Mouse (Mus musculus) cerebellum, adult 11-12 months (tissue): Measurements from ENCODE around the gene Aurkb.

Experiments
- DNase-seq: peaks from one replicate; pipeline ENCODE4 v3.0.0; 2022

Gene Aurkb

DNA sequence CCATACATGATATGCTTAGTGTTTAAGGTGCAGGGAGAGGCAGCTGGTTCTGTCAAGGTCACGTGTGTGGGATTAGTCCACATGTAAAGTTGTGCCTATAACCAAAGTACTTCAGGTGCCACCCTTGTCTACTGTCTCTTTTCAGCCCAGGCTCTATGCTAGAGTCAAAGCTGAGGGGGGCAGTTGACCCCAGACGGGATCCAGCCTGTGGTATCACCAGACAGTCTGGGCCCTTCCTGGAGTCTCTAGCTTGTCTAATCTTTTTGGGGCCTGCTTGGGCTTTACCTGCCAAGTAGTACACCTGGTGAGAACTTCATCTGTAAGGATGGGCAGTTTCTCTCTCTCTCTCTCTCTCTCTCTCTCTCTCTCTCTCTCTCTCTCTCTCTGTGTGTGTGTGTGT, 42.1 kb downstream of the Aurkb start:
- DNase-seq = no peak

DNA sequence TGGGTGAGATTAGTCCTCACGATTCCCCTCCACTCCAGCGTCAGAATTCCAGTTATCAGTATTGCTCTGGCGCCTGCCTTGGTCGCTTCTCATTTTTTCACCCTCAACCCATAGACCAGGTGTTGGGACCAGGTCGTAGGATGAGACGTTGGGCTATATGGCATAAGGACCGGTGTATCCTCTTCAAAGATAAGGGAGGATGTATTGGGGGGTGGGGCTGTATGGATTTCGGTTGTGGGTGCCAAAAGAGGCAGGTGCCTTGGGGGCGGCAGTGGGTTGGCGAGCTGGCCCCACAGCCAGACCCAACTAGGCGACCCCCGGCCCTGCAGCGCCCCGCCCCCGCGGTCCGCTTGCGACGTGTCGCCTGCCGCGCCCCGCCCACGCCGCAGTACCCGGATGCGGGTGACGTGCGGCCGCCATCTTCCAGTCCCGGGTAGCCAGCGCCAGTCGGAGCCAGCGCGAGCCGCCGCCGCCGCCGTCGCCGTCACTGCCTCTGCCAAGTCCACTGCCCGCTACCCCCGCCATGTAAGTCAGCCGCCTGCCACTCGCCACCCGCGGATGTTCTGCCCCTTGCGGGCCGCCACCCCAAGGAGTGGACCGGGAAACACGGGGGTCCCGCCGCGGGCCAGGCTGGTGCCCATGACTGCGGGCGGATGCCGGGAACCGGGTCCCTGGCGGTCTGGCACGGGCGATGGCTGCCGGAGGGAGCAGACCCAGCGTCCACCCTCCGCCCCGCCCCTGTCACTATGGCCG, 42.8 kb downstream of the Aurkb start, which contains the start of gene Vamp2:
Gene Vamp2, plus strand, starts transcription at position 388 of the 753 bp plus-strand sequence.
- DNase-seq = peak; percentile 95

DNA sequence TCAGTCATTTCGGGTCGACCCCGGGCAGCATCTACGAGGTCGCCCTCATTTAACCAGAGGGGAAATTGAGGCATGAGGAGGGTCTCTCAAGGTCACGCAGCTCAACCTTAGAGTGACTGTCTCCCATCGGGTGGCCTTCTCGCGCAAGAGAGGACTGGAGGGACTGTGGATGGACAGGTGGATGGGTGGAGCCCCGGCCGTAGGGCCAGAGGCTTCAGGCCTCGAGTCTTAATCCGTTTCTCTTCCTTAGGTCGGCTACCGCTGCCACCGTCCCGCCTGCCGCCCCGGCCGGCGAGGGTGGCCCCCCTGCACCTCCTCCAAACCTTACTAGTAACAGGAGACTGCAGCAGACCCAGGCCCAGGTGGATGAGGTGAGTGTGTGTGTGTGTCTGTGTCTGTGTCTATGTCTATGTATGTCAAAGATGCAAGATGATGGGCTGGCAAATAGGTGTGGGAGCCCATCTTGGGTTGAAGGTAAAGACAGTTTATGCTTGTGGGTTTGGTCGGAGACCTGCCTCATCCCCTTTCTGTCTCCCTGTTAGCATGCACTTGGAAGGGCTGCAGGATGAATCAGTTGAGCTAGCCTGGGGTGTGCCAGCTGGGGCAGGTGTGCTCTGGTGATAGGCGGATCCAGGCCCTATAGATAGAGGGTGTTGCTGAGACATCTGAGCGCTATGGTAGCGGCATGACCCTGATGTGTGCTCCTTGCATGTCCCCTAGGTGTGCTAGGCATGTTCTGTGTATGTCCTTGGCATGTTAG, 43.6 kb downstream of the Aurkb start:
- DNase-seq = peak; percentile 74

DNA sequence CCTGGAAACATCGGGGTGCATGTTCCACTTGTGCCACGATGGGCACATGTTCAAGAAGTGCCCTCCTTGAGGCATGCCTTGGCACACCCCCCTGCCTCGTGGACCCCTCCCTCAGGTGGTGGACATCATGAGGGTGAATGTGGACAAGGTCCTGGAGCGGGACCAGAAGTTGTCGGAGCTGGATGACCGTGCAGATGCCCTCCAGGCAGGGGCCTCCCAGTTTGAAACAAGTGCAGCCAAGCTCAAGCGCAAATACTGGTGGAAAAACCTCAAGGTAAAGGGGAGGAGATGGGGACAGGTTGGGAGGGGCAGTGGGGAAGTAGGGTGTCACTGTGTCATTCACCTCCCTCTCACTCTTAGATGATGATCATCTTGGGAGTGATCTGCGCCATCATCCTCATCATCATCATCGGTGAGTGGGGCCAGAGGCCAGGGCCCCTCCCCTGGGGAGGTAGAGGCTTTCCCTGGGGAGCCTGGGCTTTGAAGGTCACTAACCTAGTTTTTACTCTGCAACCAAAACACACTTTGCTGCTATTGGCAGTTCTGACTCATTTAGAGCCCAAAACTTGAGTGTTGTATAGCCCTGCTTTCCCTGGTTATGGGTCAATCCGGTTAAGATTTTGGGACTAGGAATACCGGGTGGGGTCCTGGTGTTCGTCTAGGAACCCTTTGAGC, 44.3 kb downstream of the Aurkb start:
- DNase-seq = peak; percentile 80

DNA sequence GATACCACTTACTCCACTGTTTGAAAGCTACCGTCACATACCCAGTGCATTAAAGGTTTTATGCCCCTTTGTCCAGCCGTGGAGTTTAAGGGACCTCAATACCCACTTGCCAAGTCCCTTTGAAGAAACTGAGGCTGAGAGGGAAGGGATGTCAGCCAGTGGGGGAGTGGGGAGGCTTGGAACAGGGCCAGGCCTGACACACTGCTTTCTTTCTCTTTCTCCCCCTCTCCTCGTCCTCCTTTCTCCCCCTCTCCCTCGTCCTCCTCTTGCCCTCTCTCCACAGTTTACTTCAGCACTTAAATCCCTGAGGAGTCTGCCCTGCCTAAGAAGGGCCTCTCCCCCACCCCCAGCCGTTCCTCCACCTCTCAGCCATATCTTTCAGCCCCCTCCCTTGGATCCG, 44.9 kb downstream of the Aurkb start:
- peak; percentile 56 for DNase-seq

DNA sequence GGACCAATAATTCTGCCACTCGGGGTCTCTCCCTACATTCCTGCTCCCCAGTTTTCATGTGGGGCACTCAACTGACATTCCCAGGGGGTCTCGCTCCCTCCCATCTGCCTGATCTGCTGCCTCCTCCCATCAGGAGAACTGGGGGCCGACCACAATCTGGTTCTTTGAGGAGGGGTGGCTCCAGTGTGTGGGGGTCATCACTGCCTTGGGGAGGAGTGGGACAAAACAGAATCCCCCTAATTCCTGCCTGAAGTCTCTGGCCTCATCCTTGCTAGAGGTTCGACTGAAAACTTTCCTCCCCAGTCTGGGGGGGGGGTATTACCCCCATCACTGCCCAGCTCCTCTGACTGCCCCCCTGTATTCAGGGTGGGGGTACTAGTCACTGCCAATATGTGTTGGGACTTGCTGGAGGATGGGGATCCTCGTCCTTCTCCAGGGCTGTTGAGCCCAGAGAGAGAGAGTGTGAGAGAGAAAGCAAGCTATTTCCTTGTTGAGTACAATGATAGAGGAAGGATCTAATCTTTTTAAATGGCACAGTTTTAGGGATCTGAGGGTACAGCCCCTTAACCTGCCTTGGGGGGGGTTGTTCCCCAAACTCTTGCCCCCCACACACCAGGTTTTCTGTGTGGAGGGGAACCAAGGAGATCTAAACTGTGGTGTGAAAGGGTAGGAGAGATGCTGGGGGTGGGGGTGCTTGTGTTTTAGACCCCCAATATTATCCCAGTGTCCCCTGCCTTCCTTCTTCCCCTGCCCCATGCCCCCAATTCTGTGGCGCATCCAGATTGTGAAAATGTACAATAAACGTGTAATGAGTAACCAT, 46.3 kb downstream of the Aurkb start:
- peak; percentile 69 for DNase-seq

DNA sequence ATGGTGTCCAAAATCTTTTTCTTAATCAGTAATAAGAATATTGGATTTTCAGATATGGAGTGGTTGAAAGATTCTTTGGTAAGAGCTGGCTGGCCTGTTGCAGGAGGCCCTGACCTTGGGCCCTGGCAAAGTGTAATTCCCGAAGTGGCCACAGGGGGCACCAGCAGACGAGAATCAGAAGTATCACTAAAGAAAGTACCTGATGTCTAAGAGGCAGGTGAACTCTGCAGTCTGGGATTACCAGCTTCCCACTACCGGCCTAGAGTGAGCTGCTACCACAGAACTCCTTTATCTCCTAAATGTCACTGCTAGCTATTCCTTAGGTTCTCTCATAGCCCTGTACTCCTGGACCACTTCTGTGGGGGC, 46.9 kb downstream of the Aurkb start:
- peak; percentile 85 for DNase-seq

DNA sequence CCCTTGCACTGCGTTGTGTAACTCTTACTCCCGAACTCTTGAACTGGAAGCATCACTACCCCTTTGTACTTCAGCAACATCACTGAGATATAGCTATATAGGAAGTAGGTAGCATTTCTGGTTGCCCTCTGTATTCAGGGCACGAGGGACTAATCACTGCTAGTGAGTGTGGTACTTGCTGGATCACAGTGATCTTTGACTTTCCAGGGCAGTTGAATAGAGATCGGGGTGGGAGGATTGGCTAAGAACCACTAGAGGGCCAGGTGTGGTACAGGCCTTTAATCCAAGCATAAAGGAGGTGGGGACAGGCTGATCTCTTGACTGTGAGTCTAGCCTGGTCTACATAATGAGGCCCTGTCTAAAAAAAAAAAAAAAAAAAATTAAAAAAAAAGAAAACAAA, 47.4 kb downstream of the Aurkb start:
- peak; percentile 46 for DNase-seq

DNA sequence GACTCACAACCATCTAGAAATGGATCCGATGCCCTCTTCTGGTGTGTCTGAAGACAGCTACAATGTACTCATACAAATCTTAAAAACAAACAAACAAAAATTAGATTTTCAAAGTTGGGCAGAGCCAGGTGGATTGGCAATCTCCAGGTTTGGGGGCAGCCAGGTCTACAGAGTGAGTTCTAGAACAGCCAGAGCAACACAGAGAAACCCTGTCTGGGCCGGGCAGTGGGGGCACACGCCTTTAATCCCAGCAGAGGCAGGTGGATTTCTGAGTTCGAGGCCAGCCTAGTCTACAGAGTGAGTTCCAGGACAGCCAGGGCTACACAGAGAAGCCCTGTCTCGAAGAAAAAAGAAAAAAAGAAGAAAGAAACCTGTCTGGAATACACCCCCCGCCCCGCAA, 48.4 kb downstream of the Aurkb start:
- peak; percentile 61 for DNase-seq

DNA sequence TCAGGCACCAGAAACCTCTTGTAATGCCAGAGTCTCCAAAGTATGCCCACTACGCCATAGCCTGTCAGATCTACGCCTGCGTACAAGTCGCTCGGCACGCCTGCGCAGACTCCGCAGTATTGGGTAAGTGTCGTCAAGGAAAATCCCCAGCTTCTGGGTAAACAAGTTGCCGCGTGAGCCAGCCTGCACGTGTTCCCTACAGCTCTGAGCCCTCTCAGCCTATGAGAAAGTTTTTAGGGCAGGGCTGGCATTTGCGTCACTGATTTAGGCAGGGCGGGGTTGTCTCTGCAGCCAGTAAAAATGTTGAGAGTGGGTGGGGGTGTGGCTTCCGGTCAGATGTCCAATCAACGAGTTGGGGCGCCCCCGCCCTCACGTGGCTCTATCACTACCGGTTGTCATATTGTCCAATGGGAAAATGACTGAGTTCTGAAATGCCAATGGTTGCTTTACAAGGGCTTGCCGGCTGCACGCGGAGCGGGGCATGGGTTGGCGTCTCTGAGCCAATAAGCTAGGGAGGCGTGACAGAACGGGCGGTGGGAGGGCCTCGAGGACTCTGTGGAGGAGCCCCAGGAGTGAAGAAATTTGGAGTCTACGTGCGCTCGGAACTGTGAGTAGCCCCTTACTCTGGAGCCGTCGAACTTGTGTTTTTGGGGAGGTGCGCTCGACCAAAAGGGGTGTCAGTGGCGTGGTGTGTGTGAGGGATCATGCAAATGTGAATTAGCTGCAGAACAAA, 49.4 kb downstream of the Aurkb start, which contains the start of gene Per1:
Gene Per1, plus strand, starts transcription at position 521 of the 733 bp plus-strand sequence.
- DNase-seq = peak; percentile 100

DNA sequence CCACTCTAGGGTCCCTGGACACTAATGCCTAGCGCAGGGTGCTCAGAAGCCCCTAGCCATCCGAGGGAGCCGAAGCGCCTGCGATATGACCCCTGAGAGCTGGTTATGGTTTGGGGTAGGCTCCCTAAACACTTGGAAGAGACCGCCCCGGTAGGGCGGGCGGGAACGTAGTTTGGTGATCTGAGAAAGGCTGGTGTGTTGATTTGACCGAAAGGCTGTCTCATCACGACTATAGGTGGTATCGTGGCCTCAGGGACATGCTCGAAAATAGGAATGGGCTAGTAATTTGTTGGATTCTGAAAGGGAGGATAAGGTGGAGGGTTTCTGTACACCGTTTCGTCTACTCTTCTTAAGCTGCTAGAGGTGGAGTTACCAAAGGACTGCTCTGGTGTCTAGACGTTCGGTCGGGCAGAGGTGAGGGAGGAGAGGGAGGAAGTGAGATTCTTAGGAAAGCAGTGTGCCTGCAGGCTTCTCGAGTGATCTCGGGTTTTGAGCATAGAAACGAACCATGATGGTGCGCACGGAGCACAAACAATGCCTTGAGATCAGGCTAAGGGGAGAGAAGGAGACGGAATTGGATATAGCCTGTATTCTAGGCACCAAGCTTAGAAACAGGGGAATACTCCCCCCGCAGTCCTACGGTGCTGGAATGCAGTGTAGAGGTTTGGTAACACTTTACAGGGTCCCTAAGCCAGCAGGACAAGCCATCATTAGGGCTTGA, 50.2 kb downstream of the Aurkb start:
- peak; percentile 51 for DNase-seq

DNA sequence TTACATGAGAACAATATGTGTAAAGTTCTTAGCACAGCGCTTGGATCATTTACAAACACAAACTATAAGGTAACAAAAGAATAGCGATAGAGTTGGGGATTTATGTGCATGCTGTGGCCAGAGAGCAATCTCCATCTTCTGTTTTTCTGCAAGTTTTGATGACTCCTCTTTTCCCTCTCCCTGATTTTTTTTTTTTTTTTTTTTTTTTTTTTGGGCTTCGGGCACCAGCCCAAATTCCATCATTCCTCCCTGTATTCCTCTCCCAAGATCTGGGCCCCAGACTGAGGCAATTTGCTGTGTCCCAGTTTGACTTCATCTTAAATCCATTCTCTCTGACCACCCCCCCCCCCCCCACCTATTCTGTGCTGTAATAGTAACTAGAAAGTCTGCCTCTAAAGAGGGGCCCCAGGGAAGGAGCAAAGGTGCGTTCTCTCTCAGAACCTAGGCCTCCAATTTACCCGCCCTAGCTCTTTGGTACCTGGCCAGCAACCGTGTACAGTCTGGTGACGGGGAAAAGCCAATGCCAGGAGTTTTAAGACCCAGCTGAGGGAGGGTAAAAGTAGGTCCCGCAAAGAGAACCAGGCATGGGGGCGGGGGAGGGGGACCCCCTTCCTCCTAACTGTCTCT, 51.0 kb downstream of the Aurkb start:
- DNase-seq = no peak

DNA sequence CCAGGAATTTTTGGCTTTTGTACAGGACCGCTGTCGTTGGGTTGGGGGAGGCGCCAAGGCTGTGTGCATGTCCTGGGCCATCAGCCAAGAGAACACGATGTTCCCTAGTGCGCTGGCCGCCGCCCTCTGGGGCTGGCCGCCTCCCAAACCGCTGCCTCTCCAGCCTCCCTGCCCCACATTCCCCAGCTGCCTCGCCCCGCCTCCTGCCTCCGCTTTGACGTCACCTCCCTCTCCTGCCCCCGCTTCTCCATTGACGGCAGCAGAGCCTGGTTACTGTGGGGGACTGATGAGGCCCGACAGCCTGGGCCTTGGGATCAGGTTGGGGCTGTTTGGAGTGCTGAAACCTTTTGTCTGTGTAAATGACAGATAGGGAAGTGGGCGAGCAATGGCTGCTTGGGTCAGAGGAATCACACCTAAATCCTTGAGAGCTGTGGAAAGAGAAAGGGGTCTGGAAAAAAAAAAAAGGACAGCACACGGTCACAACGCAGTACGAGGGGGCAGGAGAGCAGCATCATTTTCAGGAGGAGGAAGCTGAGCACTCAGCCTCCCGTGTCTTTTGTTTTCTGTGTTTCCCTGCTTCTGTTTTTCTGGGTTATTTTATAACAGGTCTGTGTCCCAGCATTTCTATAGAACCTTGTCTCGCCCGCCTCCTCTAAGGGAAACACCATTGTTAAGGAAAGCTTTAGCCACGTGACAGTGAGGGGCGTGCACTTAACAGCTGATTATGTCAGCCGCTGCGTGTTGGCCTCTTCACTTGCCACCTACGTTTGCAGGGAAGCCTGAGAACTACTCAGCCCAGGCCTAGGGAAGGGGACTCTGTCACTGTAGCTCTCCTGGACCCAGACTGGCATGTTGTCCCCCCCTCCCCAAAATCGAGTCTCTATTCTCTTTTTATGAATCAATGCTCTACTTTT, 51.8 kb downstream of the Aurkb start:
- peak; percentile 92 for DNase-seq

DNA sequence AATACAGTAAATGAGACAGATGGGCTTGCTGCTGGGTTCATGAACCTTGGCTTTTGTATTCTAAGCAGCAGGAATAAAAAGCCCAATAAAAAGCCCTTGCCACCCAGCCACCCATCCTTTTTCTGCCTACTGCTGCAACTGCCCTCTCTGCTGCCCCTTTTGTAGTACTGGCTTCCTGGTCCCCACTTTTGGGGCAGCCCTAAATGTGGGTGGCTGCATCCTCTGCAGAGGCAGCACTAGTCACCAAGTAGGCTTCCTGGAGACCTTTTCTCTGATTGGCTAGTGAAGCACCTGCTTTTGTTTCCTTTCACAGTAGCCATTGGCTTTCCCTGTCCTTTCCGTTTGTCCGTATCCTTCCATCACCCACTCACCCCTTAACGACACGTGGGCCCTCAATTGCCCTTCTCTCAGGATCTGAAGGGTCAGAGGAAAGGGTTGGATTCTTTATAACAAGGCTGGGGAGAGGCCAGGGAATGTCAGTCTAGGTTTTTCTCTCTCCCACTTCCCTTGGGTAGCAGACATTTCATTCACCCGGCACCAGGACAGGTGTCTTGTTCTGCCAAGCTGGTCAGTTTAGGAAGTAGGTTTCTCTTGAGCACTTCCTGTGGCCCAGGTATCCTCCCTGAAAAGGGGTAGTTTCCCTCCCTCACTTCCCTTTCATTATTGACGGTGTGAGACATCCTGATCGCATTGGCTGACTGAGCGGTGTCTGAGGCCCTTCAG, 52.8 kb downstream of the Aurkb start:
- peak; percentile 61 for DNase-seq

DNA sequence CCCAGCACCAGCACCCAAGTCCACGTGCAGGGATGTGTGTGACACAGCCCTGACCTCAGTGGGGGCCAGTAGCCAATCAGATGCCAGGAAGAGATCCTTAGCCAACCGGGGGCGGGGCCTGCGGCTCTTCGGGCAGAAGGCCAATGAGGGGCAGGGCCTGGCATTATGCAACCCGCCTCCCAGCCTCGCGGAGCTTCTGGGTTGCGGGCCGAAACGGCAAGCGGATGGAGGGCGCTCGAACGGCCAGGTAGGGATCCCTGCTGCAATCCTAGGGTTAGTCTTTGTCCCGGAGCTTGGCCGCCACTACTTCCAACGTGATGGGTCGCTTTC, 53.3 kb downstream of the Aurkb start:
- DNase-seq = peak; percentile 99

DNA sequence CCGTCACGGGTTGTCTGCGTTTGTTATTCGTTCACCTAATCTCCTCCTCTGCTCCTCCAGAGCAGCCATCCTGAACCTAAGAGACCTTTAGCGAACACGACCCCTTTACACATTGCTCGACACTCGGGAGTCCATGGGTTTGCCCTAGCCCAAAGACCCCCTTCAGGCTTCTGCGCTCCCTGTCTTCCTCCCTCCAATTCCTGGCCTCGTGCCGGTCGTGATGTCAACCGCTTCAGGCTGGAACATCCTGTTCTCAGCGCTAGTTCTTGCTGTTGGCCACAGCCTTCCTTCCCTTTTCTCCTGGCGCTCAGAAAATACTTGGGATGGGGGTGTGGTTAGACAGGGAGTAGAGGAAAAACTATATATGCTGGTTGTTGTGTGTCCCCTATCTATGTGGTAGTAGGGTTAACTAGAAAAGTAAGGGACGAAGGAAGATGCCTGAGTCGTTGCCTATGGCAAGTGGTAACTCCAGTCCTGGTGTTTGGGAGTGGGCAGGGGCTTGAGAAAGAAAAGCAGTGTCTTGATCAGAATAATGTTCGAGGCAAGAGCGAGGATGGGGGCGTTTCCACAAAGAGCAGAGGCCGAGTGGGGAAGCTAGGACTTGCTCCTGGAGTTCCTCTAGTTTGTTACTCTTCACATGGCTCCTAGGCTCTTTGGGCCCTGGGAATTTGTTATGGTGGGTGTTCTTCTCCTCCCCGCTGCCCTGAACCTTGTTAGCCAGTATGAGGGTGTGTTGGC, 53.9 kb downstream of the Aurkb start:
- peak; percentile 88 for DNase-seq

DNA sequence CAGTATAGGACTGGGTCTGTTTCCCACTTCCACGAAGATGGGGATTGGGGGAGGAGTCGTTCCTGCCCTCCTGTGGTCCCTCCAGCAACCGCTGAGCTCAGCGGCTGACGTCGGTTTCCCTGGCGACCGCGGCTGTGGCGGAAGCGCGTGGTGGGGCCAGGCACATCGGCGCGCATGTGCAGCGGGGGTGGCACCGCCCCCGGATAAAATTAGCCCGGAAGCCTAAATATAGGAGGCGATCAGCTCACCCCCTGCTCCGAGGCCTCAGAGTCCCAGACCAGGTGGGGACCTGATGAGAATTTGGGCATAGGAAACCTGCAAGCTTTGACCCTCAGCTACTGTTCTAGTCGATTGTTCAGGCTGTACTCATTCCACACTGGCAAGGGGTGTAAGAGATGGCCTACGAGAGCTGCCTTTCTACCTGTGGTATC, 54.5 kb downstream of the Aurkb start:
- DNase-seq = peak; percentile 93

DNA sequence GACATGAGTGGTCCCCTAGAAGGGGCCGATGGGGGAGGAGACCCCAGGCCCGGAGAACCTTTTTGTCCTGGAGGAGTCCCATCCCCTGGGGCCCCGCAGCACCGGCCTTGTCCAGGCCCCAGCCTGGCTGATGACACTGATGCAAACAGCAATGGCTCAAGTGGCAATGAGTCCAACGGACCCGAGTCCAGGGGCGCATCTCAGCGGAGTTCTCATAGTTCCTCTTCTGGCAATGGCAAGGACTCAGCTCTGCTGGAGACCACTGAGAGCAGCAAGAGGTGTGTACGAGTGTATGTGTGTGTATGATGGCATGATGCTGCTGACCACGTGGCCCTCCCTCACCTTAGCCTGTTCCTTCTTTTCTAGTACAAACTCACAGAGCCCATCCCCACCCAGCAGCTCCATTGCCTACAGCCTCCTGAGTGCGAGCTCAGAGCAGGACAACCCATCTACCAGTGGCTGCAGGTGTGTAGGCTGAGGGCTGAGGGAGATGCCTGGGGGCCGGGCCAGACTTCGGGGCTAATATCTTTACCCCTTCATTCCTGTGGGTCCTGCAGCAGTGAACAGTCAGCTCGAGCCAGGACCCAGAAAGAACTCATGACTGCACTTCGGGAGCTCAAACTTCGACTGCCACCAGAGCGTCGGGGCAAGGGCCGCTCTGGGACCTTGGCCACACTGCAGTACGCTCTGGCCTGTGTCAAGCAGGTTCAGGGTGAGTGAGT, 55.4 kb downstream of the Aurkb start:
- peak; percentile 74 for DNase-seq
